Mouse (Mus musculus): ENCODE measurements around the gene Osbpl9. TPM values are rescaled to one million over a fixed set of nuclear protein-coding genes. Genes with fewer than 3 reads are reported as not detected.

Gene Osbpl9
- polyA plus RNA-seq, 1 experiment from 2014 or later: 57.2 TPM

DNA sequence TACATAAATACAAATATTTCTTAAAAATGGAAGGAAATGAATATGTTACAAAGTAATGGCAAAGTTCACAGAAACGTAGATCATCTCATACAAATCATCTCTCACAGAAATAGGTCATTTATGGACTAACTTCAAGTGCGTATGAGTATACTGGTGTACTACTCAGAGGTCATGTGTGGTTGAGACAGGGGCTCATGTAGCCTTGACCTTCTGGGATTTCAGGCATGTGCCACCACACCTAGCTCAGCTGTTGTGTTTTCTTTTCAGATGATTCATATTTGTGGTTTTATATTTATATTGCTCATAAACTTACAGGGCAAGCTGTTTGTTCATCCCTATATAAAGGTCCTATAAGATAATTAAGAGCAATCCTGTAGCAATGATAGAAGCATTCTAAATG, 171.8 kb downstream of the Osbpl9 start:
- no peaks in the 10 kb centered on the region for H3K27me3 ChIP-seq (ENCODE audit: control insufficient read depth, insufficient read depth, low read length)
- no peaks in the 10 kb centered on the region for H3K9me3 ChIP-seq (replicated peaks; ENCODE audit: control insufficient read depth, low read length)
- no peak overlapping the region for H3K9ac ChIP-seq (ENCODE audit: low read length)
- no peak for ATAC-seq (replicated peaks; ENCODE audit: extremely low read depth, insufficient read depth, low FRiP score)
- no peak overlapping the region for H3K4me3 ChIP-seq (ENCODE audit: low read length)
- no peak overlapping the region for H3K27ac ChIP-seq (ENCODE audit: low read length)
- WGBS: 93% methylated on average over 2 of the region's 2 CpGs
- no peak overlapping the region for H3K4me2 ChIP-seq (ENCODE audit: low read depth, low read length)
- no peaks in the 10 kb centered on the region for H3K4me1 ChIP-seq (ENCODE audit: control insufficient read depth, insufficient read depth, low read length)
- H3K36me3 ChIP-seq (ENCODE audit: control insufficient read depth, insufficient read depth): peaks cover 21% of the 10 kb centered on the region

DNA sequence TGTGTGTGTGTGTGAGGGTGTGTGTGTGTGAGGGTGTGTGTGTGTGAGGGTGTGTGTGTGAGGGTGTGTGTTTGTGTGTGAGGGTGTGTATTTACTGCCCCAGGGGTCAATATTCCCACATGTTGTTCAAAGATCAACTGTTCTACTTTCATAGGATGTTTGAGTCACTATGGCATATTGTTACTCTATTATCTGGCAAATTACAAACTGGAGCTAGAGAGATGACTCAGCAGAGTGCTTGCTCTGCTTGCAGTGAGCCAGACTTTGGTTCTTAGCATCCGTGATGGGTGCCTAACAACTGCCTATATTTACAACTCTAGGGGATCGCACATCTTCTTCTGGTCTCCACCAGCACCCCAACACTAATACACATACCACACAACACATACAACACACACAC, 172.2 kb downstream of the Osbpl9 start:
- Histone ChIP-seq H3K27ac (ENCODE audit: low read length) (no peak overlapping the region), H3K4me1 (ENCODE audit: control insufficient read depth, insufficient read depth, low read length) (no peaks in the 10 kb centered on the region), H3K27me3 (ENCODE audit: control insufficient read depth, insufficient read depth, low read length) (no peaks in the 10 kb centered on the region), H3K4me3 (ENCODE audit: low read length) (no peak overlapping the region), H3K9ac (ENCODE audit: low read length) (no peak overlapping the region), H3K36me3 (ENCODE audit: control insufficient read depth, insufficient read depth) (peaks cover 21% of the 10 kb centered on the region), H3K9me3 (replicated peaks; ENCODE audit: control insufficient read depth, low read length) (no peaks in the 10 kb centered on the region), H3K4me2 (ENCODE audit: low read depth, low read length) (no peak overlapping the region)
- 88% methylated on average over 2 of the region's 2 CpGs for WGBS
- ATAC-seq (replicated peaks; ENCODE audit: extremely low read depth, insufficient read depth, low FRiP score): no peak

DNA sequence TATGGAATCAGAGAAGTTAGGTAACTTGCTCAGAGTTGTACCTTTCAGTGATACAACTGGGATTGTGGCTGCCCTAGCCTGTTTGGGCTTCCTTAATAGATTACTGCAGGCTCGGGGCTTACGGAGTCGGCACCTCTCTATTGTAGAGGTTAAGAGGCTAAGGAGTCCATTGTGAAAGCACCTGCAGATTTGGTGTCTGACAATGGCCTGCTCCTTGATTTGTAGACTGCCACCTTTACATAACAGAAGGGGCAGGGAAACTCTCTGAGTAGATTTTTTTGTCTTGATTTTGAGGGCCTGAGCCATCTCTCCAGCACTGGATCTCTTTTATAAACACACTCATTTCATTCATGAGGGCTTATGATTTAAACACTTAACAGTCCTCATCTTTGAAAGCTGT, 175.5 kb downstream of the Osbpl9 start:
- Histone ChIP-seq H3K27ac (ENCODE audit: low read length) (no peak overlapping the region), H3K4me3 (ENCODE audit: low read length) (no peak overlapping the region), H3K4me2 (ENCODE audit: low read depth, low read length) (no peak overlapping the region), H3K36me3 (ENCODE audit: control insufficient read depth, insufficient read depth) (peaks cover 16% of the 10 kb centered on the region), H3K4me1 (ENCODE audit: control insufficient read depth, insufficient read depth, low read length) (no peaks in the 10 kb centered on the region), H3K9ac (ENCODE audit: low read length) (no peak overlapping the region), H3K27me3 (ENCODE audit: control insufficient read depth, insufficient read depth, low read length) (no peaks in the 10 kb centered on the region), H3K9me3 (replicated peaks; ENCODE audit: control insufficient read depth, low read length) (no peaks in the 10 kb centered on the region)
- ATAC-seq (replicated peaks; ENCODE audit: extremely low read depth, insufficient read depth, low FRiP score): no peak
- WGBS: 93% methylated on average over 3 of the region's 3 CpGs

DNA sequence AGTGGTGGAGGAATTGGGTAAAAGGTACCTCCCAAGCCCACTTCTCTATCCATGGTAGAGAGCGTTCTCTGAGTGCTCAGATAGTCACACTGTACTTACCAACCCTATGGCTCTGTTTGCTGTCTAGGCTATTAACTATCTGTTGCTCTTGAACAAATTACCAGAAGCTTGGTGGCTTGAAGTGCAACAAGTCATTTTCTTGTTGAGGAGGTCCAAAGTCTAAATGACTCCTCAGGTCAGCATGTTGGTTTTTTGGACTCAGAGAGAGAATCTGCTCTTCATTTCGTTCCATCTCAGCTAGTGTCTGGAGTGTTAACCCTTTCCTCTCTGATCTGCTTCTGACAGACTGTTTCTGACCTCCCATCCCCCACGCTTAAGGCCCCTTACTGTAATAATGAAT, 177.0 kb downstream of the Osbpl9 start:
- Histone ChIP-seq H3K27ac (ENCODE audit: low read length) (no peak overlapping the region), H3K9ac (ENCODE audit: low read length) (no peak overlapping the region), H3K36me3 (ENCODE audit: control insufficient read depth, insufficient read depth) (peaks cover 7% of the 10 kb centered on the region), H3K4me3 (ENCODE audit: low read length) (no peak overlapping the region), H3K27me3 (ENCODE audit: control insufficient read depth, insufficient read depth, low read length) (no peaks in the 10 kb centered on the region), H3K4me2 (ENCODE audit: low read depth, low read length) (no peak overlapping the region), H3K4me1 (ENCODE audit: control insufficient read depth, insufficient read depth, low read length) (no peaks in the 10 kb centered on the region), H3K9me3 (replicated peaks; ENCODE audit: control insufficient read depth, low read length) (no peaks in the 10 kb centered on the region)
- no peak for ATAC-seq (replicated peaks; ENCODE audit: extremely low read depth, insufficient read depth, low FRiP score)
- WGBS: 64% methylated on average over 3 of the region's 3 CpGs

DNA sequence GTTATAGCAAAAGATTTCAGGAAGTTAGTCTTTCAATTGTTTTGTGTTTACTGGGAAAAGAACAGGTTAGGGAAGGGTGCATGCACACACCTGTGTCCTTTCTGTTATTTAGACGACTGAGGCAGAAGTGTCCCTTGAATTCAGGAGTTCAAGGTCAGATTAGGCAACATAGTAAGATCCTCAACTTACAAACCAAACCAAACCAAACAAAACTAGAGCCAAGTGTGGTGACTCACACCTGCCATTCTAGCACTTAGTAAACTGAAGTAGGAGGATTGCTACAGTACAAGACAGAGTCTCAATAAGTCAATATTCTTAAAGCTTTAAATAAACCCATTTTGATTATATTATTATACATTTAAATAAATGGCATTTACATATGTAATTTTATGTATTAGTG, 180.1 kb downstream of the Osbpl9 start:
- WGBS: 69% methylated on average over 1 of the region's 1 CpGs
- H3K9me3 ChIP-seq (replicated peaks; ENCODE audit: control insufficient read depth, low read length): no peaks in the 10 kb centered on the region
- no peak overlapping the region for H3K4me2 ChIP-seq (ENCODE audit: low read depth, low read length)
- H3K4me1 ChIP-seq (ENCODE audit: control insufficient read depth, insufficient read depth, low read length): no peaks in the 10 kb centered on the region
- no peak overlapping the region for H3K27ac ChIP-seq (ENCODE audit: low read length)
- no peak overlapping the region for H3K9ac ChIP-seq (ENCODE audit: low read length)
- no peak for ATAC-seq (replicated peaks; ENCODE audit: extremely low read depth, insufficient read depth, low FRiP score)
- peaks cover 8% of the 10 kb centered on the region for H3K36me3 ChIP-seq (ENCODE audit: control insufficient read depth, insufficient read depth)
- H3K27me3 ChIP-seq (ENCODE audit: control insufficient read depth, insufficient read depth, low read length): no peaks in the 10 kb centered on the region
- no peak overlapping the region for H3K4me3 ChIP-seq (ENCODE audit: low read length)

DNA sequence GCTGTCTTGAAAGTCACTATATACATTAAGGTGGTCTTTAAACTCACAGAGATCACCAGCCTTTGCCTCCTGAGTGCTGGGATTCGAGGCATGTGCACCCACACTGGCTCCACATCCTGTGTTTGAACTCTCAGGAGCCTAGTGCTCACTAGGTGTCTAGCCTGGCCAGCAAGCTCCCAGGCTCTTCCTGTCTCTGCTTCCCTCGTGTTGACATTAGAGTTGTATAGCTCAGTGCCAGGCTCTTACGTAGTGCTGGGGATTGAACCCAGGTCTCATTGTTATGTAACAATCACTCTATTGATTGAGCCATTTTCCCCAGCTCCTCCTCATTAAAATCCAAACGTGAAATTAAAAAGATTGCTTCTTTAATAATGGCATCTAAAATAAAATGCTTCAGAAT, 182.8 kb downstream of the Osbpl9 start:
- no peak for ATAC-seq (replicated peaks; ENCODE audit: extremely low read depth, insufficient read depth, low FRiP score)
- H3K4me1 ChIP-seq (ENCODE audit: control insufficient read depth, insufficient read depth, low read length): no peaks in the 10 kb centered on the region
- H3K27ac ChIP-seq (ENCODE audit: low read length): no peak overlapping the region
- no peaks in the 10 kb centered on the region for H3K27me3 ChIP-seq (ENCODE audit: control insufficient read depth, insufficient read depth, low read length)
- H3K4me3 ChIP-seq (ENCODE audit: low read length): no peak overlapping the region
- peaks cover 14% of the 10 kb centered on the region for H3K36me3 ChIP-seq (ENCODE audit: control insufficient read depth, insufficient read depth)
- no peak overlapping the region for H3K4me2 ChIP-seq (ENCODE audit: low read depth, low read length)
- 75% methylated on average over 4 of the region's 4 CpGs for WGBS
- H3K9me3 ChIP-seq (replicated peaks; ENCODE audit: control insufficient read depth, low read length): no peaks in the 10 kb centered on the region
- H3K9ac ChIP-seq (ENCODE audit: low read length): no peak overlapping the region

DNA sequence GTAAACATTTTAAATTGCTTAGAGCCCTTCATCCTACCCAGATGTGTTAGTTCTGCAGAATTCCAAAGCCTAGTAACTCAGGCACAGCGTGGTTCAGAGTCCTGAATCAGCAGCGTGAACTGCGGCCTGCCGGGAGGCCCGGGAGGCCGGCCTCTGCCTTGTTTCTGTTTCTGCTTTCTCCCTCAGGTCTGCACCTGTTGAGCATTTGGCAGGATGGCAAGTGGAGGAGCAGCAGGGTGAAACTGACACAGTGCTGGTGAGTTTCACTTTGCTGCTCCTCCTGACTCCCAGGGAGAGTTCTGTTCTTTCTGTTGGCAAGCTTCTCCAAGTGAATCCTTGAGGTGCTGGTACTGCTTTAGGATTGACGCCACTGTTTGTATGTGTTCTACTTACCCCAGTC, 184.6 kb downstream of the Osbpl9 start:
- Histone ChIP-seq H3K4me2 (ENCODE audit: low read depth, low read length) (no peak overlapping the region), H3K9me3 (replicated peaks; ENCODE audit: control insufficient read depth, low read length) (no peaks in the 10 kb centered on the region), H3K27ac (ENCODE audit: low read length) (no peak overlapping the region), H3K27me3 (ENCODE audit: control insufficient read depth, insufficient read depth, low read length) (no peaks in the 10 kb centered on the region), H3K36me3 (ENCODE audit: control insufficient read depth, insufficient read depth) (peaks cover 16% of the 10 kb centered on the region), H3K4me3 (ENCODE audit: low read length) (no peak overlapping the region), H3K9ac (ENCODE audit: low read length) (no peak overlapping the region), H3K4me1 (ENCODE audit: control insufficient read depth, insufficient read depth, low read length) (no peaks in the 10 kb centered on the region)
- no peak for ATAC-seq (replicated peaks; ENCODE audit: extremely low read depth, insufficient read depth, low FRiP score)
- WGBS: 70% methylated on average over 7 of the region's 7 CpGs

DNA sequence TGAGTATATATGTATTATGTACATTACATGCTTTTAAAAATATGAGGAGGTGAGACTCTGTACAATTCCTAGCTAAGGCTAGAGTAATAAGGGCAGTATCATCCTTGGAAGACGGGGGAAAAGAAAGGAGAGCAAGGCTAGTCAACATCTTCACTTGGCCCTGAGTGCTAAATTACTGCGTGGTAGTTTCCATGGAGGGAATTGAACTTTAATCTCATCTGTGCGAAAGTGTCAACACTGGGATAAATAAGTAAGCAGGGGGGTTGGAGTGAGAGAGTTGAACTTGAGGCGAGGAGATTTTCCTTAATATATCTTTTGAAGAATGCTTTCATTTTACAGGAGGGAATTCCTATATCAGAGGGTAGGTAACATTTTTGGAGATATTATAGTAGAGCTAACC, 188.0 kb downstream of the Osbpl9 start:
- Histone ChIP-seq H3K27ac (ENCODE audit: low read length) (no peak overlapping the region), H3K9me3 (replicated peaks; ENCODE audit: control insufficient read depth, low read length) (no peaks in the 10 kb centered on the region), H3K27me3 (ENCODE audit: control insufficient read depth, insufficient read depth, low read length) (no peaks in the 10 kb centered on the region), H3K9ac (ENCODE audit: low read length) (no peak overlapping the region), H3K4me1 (ENCODE audit: control insufficient read depth, insufficient read depth, low read length) (no peaks in the 10 kb centered on the region), H3K4me2 (ENCODE audit: low read depth, low read length) (no peak overlapping the region), H3K4me3 (ENCODE audit: low read length) (no peak overlapping the region), H3K36me3 (ENCODE audit: control insufficient read depth, insufficient read depth) (peaks cover 13% of the 10 kb centered on the region; the same call in 1 of the 2 replicates)
- WGBS: 89% methylated on average over 4 of the region's 4 CpGs
- no peak for ATAC-seq (replicated peaks; ENCODE audit: extremely low read depth, insufficient read depth, low FRiP score)

Data from heart, embryonic 16.5 days (tissue).